Mouse (Mus musculus): ENCODE measurements around the gene BC024978. TPM values are rescaled to one million over a fixed set of nuclear protein-coding genes. Genes with fewer than 3 reads are reported as not detected.

The BC024978 gene
- polyA plus RNA-seq, 1 experiment = 8.2 TPM

GRCm38 (mm10) chr7:27258205-27258899 lies 62.8 kb downstream of the BC024978 start, which contains the start of gene Numbl:
Gene Numbl, plus strand, starts transcription at chr7:27258433.
- TF ChIP-seq GATA1 (IDR thresholded peaks at IDR 0.05; ENCODE audit: low read length) = no peak

- no peak for TF ChIP-seq GATA1 (IDR thresholded peaks at IDR 0.05; ENCODE audit: low read length)
These were observed 63.7 kb downstream of the BC024978 start for GRCm38 (mm10) chr7:27259271-27259721.

- no peak for TF ChIP-seq GATA1 (IDR thresholded peaks at IDR 0.05; ENCODE audit: low read length)
These were observed 64.2 kb downstream of the BC024978 start for GRCm38 (mm10) chr7:27259771-27260170.

Other genes starting within 250 kb of the BC024978 start
- not detected in 2 replicates for gene Cyp2a12, start 166.7 kb upstream of the BC024978 start, polyA plus RNA-seq (2012)
- gene Cyp2f2, start 75.9 kb upstream of the BC024978 start, polyA plus RNA-seq (2012) = not detected in 2 replicates
- gene Cyp2t4, start 42.1 kb upstream of the BC024978 start, polyA plus RNA-seq (2012) = not detected in 2 replicates
- 155 and 188 TPM in 2 replicates for gene Egln2, start 29.0 kb upstream of the BC024978 start, polyA plus RNA-seq (2012)
- 342 and 432 TPM in 2 replicates for gene Rab4b, start 16.9 kb upstream of the BC024978 start, polyA plus RNA-seq (2012)
- gene Gm21983, start 14.7 kb upstream of the BC024978 start, polyA plus RNA-seq (2012) = 0.31 TPM in 1 of 2 replicates, not detected in the other
- gene Mia, start 14.6 kb upstream of the BC024978 start, polyA plus RNA-seq (2012) = not detected in 2 replicates
- gene Snrpa, start 490 bp downstream of the BC024978 start, polyA plus RNA-seq (2012) = 727 and 966 TPM in 2 replicates
- 5.7 and 6.9 TPM in 2 replicates for gene Itpkc, start 32.9 kb downstream of the BC024978 start, polyA plus RNA-seq (2012)
- gene Coq8b, start 37.2 kb downstream of the BC024978 start, polyA plus RNA-seq (2012) = 74.2 and 74.5 TPM in 2 replicates
- gene Numbl, start 62.7 kb downstream of the BC024978 start, polyA plus RNA-seq (2012) = 12.4 and 12.9 TPM in 2 replicates
- gene Ltbp4, start 141.9 kb downstream of the BC024978 start, polyA plus RNA-seq (2012) = 1.5 TPM in 2 replicates
- gene Shkbp1, start 160.2 kb downstream of the BC024978 start, polyA plus RNA-seq (2012) = 242 and 276 TPM in 2 replicates
- gene Gm20479, start 161.6 kb downstream of the BC024978 start, polyA plus RNA-seq (2012) = 1.4 and 2.1 TPM in 2 replicates